Mouse (Mus musculus): Measurements from ENCODE around the gene Psat1.

The Psat1 gene

DNA sequence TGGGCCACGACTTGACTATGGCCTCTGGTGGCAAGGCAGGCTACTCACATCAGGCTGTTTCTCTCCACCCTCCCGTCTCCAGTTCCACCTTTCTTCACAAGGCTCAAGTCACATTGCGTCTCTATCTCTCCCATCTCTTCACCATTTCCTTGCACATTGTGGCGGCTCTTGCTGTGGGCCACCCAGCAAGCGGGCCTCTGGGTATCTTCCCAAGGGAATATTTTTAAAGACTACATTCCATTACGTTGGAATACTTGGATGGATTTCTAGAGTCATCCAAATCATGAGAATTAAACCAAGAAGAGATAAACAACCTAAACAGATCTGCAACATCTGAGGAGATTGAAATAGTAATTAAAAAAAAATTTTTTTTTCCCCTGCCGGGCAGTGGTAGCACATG lies at the start of gene Psat1:
Gene Psat1, minus strand, starts transcription at position 101 of the 400 bp plus-strand sequence.
- no peak for DNase-seq

DNA sequence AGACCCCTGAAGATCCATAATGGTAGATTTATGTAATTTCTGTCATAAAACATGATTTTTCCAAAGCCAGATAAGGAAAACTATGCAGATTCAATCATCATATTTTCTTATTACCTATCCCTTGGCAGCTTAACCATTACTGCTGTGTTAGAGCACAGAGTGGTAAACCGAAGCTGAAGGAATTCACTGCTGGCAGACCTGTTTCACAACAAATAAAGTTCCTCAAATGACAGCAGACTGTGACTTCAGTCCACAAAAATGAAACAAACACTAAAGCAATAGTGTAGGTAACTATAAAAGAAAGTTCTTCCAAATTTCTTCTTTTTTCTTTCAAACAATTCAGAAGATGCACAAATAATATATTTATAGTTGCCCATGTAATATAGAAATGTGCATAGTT lies 43.0 kb upstream of the Psat1 start:
- no peak for DNase-seq

DNA sequence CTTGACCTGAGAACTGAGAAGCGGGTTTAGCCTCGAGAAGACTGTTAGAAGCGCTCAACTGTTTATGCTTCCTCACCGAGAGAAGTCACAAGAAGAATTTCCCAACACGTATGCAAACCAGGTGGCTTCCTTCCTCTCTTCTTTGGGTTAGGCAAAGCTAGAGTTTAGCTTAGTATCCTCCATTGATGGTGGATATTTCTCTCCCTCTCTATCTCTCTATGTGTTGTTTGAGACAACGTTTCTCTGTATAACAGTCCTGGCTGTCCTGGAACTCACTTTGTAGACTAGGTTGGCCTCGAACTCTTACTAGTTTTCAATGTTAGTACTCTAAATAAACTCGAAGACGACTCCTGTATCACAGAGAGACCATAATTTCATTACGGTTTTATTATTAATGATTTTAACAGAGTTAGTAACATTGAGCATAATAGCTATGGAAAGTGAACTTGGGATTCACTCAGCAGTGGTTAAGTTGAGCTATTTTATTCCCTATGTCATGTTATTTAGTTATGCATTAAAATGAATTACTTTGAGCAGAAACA lies 38.1 kb upstream of the Psat1 start:
- no peak for DNase-seq

DNA sequence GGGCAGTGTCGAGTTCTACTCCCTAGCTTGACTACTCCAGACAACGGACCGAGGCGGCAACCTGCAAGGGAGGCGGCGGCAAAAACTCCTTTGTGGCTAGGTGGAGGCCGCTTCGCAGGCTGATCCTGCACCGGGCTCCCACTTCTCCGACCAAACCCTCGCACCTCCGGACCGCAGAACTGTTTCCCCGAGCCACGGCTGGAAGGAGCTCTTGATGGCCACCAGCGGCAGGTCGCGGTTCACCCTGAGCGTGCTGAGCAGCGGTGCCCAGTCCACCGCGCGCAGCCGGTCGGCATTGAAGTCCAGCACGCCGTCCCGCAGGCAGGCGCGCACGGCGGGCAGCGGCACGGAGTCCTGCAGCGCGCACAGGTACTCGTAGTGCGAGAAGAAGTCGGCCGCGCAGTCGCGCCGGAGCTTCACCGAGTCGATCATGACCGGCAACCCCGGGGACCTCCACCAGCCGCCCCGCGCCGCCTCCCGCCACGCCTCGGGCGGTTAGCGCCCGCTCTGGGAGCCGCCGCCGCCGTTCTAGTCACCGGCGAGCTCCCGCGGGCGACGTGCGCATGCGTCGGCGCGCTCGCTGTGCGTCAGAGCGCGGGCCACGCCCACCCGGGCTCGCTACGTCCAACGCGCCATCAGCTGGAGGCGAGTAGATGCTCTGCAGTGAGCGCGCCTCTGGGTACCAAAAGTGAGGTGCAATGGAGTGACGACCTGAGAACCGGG lies 37.5 kb upstream of the Psat1 start, which contains the start of gene Cep78:
Gene Cep78, minus strand, starts transcription at position 541 of the 723 bp plus-strand sequence.
- peak; percentile 92 for DNase-seq

- no peak for DNase-seq
Measured at GRCm38 (mm10) chr19:15983739-15984344, 36.7 kb upstream of the Psat1 start.

- DNase-seq = no peak
Measured at GRCm38 (mm10) chr19:15982926-15983738, 36.0 kb upstream of the Psat1 start.

- DNase-seq = peak; percentile 57
Measured at GRCm38 (mm10) chr19:15981861-15982260, 34.7 kb upstream of the Psat1 start.

GRCm38 (mm10) chr19:15973365-15973764 lies 26.2 kb upstream of the Psat1 start:
- DNase-seq = no peak

DNA sequence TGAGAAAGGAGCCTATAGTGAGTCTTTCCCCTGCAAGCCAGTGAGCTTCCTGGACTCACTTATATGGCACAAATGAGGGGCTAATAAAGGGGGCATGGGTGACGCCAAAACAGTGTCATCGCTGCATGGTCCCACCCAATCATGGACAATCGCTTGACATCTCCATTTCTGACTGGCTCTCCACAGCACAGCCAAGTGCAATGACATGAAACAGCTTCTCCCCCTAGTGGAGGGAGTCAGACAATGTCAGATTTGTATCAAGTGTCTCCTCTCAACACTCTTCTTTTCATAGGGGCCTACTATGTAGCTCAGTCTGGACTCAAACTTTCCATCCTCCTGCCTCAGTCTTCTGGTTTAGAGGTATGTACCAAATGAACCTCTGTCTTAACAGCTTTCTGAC lies 17.9 kb upstream of the Psat1 start:
- no peak for DNase-seq

DNA sequence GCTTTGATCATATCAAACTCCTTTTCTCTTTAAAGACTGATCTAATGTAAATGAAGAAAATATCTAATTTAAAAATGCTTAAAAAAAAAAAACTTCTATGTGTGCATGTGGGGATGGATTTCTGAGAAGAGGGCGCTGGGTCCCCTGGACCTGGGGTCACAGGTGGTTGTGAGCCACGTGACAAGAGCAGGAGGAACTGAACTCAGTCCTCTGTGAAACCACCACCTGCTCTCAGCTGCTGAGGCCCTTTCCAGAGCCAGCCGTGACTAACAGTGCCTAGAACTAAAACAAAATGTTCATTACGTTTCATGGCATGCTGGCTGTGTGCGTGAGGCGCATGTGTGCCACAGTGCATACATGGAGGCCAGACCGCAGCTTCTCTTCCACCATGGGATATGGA lies 17.4 kb upstream of the Psat1 start:
- no peak for DNase-seq

- DNase-seq = no peak
Measured at GRCm38 (mm10) chr19:15963011-15963695, 16.0 kb upstream of the Psat1 start.

GRCm38 (mm10) chr19:15962313-15962712 lies 15.2 kb upstream of the Psat1 start:
- DNase-seq = no peak

GRCm38 (mm10) chr19:15950225-15950624 lies 3.1 kb upstream of the Psat1 start:
- no peak for DNase-seq

GRCm38 (mm10) chr19:15948867-15949266 lies 1.7 kb upstream of the Psat1 start:
- DNase-seq = no peak

DNA sequence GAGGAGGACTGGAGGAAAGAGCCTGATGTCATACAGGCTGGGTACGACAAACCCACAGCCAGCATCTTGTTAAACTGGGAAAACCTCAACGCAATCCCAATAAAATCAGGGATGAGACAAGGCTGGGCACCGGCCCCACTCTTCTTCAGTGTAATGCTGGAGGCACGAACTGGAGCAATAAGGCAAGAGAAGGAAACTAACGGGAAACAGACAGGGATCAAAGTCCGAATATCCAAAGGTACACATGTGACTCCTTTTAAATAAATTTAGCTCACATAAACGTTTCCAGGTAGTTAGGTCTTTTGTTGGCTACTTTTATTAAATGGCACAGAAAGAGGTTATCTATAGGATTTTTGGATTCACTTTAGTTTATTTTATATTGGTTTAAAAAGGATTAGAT lies 1.3 kb upstream of the Psat1 start:
- no peak for DNase-seq

DNA sequence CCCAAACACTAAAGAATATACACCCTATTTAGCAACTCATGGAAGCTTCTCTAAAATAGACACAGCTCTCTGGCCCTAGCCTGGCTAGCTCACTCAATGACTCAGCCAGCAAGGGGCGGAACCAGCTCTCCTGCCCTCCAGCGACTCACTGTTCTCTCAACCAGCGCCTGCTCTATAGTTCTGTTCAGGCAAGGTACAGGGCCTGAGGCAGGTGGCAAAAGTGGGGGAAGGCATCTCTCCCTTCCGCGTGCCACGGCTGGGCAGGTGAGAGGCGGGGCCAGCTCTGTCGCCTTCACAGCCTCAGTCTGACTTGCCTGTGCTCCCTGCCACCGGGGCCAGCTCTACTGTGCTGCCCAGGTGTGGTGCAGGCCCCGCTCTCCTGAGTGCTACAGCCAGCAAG lies 474 bp downstream of the Psat1 start:
- no peak for DNase-seq

DNA sequence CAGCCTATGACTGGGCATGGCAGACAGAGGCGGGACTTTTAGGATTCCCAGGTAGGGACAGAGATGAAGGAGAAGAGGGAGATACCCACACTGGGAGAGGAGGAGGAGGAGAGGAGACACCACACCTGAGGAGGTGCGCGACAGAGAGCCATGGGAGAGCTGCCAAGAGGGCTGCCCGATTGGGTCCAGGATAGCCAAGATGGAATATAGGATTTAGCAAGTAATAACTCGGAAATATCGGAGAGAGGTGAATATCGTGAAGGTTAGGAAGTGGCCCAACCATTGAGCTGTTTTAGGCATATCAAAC lies 4.1 kb downstream of the Psat1 start:
- DNase-seq = no peak

DNA sequence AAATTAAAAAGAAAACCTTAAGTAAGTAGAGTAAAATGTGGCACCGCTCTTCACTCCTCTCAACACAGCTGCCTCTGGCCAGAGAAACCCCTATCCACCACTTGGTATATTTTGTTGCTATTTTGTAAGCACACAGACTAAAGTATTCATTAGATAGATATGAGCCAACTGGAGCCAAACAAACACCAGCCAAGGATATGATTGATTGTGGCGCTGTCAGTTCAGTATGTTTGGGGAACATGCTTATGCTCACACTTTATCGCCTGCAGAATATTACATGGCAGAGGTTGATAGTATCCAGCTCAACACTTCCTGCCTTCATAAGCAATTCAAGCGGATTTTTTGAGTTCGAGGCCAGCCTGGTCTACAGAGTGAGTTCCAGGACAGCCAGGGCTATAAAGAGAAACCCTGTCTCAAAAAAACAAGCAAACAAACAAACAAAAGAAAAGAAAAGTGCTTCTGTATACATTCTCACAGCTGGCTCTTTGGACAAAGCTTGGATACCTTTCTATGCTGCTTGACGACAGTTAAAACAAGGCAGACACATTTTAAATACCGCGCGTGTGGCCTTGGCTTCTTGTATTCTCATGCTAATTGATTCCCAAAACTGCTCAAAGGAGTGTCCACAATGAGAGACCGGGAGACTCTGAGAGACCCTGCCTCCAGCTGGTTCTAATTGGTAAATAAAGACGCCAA lies 4.6 kb downstream of the Psat1 start:
- no peak for DNase-seq

DNA sequence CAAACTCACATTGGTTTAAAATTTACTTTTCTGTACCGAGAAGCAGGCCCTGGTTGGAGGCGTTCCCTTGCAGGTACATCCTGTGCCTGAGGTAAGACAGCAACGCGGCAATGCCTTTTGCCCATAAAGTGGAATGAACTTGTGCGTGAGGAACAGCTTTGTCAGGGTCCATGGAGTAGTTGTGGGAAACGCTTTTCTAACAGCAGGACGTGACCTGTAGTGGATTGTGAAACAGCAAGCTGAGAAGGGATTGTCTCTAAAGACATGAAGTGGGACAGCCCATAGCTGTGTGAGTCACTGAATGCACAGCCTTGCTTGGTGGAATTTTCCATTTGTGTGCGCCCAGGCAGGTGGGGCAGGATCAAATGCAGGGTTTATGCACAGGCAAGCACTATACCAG lies 5.7 kb downstream of the Psat1 start:
- no peak for DNase-seq

DNA sequence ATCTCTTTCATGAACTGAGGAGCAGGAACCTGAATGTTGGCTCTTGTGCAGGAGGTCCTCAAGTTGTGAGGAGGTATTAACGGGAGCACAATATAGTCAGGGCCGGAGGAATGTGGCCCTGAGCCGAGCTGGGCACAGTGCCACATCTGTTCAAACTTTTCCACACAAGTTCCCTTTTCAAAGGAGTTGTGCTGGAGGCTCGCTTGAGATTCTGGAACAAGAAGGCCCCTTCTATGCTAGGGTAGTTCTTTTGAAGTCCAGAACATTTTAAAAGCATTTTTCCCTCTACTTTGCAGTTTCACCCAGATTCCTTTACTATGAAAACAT lies 21.5 kb downstream of the Psat1 start:
- no peak for DNase-seq

DNA sequence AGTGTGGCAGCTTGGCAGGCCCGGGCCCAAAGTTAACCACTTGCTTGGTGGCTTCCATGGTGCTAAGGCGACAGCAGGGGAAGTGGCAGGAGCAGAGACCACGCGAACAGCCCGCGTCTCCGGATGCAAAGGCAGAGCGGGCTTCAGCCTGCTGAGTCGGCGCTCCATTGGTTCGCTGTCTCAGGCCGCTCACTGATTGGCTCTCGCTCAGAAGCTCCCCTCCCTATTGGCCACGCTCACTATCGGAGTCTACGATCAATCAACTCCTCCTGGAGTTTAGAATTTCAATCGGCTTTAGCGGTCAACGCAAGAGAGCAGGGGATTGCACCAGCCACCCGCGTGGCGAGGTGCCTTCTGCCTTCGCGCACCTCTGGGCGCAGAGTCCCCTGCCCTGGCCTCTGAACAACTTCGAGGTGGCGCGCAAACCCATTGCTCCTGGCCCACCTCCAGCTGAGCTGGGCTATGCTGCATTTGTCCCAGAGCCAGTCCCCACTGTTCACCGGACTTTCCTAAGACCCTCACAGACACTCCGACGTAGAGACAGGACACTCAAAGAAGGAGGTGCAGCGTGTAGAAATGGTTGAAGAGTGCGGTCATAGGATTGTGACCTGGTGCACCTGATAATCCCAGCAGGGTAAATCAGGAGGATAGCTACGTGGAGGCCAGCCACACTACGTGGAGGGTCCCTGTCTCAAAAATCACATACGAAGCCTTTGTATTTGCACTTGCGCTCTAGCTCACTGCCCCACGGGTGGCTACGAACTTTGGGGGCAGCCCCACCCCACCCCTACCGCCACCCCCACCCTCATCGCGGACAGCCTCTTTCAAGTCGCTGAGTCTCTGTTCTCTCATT lies 22.0 kb downstream of the Psat1 start:
- DNase-seq = peak; percentile 55

All from cerebellum, adult 8-10 months (tissue).